Mouse (Mus musculus): ENCODE measurements around the gene Uck1.

GRCm38 (mm10) chr2:32252658-32253057 is 7.3 kb downstream of the Uck1 start:
- TF ChIP-seq POLR2AphosphoS5 (IDR thresholded peaks at IDR 0.05; ENCODE audit: insufficient replicate concordance, low read depth, low read length) (no peak), CTCF (IDR thresholded peaks at IDR 0.05; ENCODE audit: low read depth, low read length) (no peak), GATA1 (IDR thresholded peaks at IDR 0.05; ENCODE audit: borderline replicate concordance, low read length) (no peak), TAL1 (conservative IDR thresholded peaks at IDR 0.05; ENCODE audit: low read depth, low read length) (no peak), GATA2 (IDR thresholded peaks at IDR 0.05; ENCODE audit: borderline replicate concordance, low read depth, low read length) (no peak)
